Mouse (Mus musculus): ENCODE results near the gene Zfp42. TPM values are rescaled to one million over a fixed set of nuclear protein-coding genes. Genes with fewer than 3 reads are reported as not detected.

Gene Zfp42
- total RNA-seq, 2 experiments from 2014 or later = not detected

- intact Hi-C loops (cut with DNase I) = no loop called here
- DNase-seq (ENCODE audit: low spot score in 2 of 2) = no peak
Measured at GRCm38 (mm10) chr8:43260961-43261360, 45.8 kb downstream of the Zfp42 start.

DNA sequence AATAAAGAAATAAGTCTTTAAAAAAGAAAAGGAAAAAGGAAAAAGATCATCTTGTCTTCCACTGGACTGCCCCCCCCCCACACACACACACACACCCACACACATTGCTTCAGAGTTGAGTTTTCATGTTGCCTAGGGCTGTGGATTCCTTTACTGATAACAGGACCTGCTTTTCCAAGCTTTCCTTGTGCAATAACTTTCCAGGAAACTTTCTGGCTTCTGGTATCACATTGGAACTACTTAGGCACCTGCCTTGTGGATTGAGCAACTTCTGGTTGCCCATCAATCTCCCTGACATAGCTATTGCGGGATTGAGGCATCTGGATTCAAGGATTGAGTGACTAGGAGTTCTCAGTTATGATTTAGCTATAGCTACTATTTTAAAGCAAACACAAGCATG is 48.9 kb downstream of the Zfp42 start:
- no peak for DNase-seq (ENCODE audit: low spot score in 2 of 2)

GRCm38 (mm10) chr8:43255695-43256094 is 51.1 kb downstream of the Zfp42 start:
- intact Hi-C loops (cut with DNase I) = no loop called here
- no peak for DNase-seq (ENCODE audit: low spot score in 2 of 2)

More for the DNA sequence above, 48.9 kb downstream of the Zfp42 start:
- intact Hi-C loops (cut with DNase I) = no loop called here

DNA sequence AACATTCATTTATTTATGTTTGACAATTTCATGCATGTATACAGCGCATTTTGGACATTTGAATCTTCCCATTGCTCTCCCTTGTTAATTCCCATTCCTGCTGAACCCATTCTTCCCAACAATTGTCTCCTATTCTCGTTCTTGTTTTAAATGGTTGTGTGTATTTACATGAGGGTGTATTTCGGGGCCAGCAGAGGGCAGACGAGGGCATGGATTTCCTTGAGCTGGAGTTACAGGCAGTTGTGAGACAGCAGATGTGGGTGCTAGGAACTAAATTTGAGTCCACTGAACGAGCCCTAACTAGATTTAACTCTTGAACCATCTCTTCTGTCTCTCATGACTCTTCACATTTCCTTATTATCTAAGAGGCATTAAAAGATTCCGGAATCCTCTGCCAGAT is 55.1 kb downstream of the Zfp42 start:
- DNase-seq (ENCODE audit: low spot score in 2 of 2) = no peak
- intact Hi-C loops (cut with DNase I) = no loop called here

GRCm38 (mm10) chr8:43248707-43249106 is 58.1 kb downstream of the Zfp42 start:
- DNase-seq (ENCODE audit: low spot score in 2 of 2) = no peak
- intact Hi-C loops (cut with DNase I) = no loop called here

Other genes with a start within 250 kb of the Zfp42 start
- gene Triml1, start 165.5 kb downstream of the Zfp42 start, total RNA-seq (2021) = not detected
- under 1 TPM in 1 of 2 experiments, not detected in 1; 0.27 TPM for gene Triml2, start 126.4 kb downstream of the Zfp42 start, total RNA-seq (2021)
- gene Adam26b, start 221.1 kb upstream of the Zfp42 start, total RNA-seq (2021) = not detected

Measured in left cerebral cortex, postnatal 36 days (tissue).